Mouse (Mus musculus) forelimb bud, embryonic 11.5 days (tissue): Measurements from ENCODE around the gene Ptrh2.

Experiments used
- DNase-seq: peaks from one replicate; pipeline ENCODE4 v3.0.0-alpha.2; 2012; ENCODE audit warnings: low read depth, low spot score

The Ptrh2 gene

DNA sequence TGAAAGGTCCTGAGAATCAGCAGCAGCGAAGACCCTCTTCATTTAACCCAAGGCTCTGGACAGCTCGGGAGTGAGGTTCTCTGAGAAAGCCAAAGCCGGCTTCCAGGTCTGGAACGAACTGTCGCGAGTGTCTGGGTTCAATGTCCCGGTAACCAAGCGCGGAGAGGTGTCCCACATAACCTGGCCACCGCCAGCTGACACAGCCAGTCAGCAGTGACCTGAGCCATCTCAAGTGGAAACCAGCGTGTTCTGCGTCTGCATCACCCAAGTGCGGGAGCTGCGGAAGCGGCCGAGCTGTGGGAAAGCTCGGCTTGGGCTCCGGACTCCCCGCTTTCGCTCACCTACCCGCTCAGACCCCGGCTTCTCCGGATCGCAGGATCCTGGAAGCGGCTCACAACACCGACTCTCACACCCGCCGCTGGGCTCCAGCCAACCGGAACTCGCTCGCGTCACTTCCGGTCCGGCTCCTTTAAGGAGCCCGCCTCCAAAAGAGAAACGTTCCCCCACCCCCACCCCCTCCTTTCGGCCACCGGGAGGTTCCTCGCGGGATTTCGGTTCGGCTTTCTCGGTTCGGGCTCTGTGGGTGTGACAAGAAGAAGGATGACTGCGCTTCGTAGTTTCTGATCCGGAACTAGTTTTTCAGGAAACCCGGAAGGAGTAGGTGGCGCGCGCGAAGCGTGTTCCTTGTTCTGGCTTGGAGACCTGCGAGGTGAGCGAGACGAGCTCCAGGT, at the start of gene Ptrh2, which contains the start of gene Vmp1:
TSS of gene Ptrh2 (plus strand) at position 591 of the 731 bp plus-strand sequence.
TSS of gene Vmp1 (minus strand) at position 442 of the 731 bp plus-strand sequence.
- DNase-seq = peak; percentile 96

DNA sequence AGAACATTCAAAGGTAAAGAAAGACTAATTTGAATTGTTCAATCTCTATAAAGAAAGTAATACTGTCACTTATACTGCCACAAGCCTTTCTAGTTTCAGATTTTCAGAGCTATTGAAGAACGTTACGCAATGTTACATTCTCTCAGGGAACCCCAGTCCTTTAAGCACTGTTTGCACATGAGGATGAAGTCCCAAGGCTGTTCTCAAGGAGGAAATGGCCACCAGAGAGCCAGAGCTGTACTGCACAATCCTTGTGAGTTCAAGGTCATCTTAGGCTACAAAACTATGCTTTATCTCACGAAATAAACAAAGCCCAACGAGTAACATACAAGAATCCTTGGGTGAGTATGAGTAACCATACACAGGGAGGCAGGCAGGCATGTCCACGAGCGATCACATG, 49.4 kb upstream of the Ptrh2 start:
- DNase-seq = no peak

DNA sequence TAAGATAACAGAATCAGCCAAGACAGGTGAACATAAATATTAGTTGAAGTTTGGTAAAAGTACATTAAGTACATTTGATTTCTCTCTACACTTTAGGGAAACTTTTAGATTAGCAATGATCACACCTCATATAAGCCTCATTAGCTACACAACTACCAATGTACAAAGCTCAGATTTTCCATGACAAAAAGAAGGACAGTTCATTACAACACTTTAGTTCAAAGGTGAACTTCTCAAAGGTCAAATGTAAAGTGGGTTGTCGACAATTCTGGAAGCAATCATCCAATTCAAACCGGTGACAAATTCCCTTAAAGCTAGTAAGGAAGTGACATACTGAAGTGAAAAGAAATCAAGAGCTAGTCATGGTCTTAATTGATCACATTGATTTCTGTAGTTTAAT, 46.1 kb upstream of the Ptrh2 start:
- no peak for DNase-seq

DNA sequence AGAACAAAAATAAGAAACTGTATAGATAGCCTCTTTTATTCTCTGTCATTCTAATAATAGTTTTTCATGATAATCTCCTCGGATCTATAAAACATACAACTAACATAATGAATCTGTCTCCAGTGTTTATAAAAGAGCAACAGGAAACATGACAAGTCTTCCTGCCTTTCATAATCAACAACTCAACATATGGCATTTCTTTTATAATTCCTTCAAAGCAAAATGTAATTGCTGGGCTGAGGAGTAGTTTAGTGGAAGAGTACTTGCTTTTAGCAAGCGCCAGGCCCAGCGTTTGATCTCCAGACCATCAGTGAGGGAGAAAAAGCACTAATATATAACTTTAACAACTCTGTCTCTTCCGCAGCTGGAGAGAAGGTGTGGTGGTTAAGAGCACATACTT, 42.1 kb upstream of the Ptrh2 start:
- DNase-seq = no peak

DNA sequence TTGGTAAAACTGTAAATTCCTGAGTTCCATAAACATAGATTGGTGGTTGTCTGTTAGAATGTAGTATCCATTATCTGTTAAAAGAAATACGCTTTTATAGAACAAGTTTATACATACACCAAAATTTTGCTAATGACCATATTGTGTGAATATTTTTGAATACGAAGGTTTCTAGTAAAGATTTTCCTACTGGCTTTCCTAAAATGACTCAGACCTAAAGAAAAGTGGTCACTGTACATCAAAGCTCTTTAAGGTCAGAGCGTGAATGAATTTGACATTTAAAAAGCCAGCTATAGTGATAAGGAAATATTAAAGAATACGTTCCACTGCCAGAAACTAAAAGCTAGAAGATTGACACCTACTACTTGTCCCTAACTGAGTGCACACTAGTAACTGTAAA, 39.2 kb upstream of the Ptrh2 start:
- DNase-seq = no peak

DNA sequence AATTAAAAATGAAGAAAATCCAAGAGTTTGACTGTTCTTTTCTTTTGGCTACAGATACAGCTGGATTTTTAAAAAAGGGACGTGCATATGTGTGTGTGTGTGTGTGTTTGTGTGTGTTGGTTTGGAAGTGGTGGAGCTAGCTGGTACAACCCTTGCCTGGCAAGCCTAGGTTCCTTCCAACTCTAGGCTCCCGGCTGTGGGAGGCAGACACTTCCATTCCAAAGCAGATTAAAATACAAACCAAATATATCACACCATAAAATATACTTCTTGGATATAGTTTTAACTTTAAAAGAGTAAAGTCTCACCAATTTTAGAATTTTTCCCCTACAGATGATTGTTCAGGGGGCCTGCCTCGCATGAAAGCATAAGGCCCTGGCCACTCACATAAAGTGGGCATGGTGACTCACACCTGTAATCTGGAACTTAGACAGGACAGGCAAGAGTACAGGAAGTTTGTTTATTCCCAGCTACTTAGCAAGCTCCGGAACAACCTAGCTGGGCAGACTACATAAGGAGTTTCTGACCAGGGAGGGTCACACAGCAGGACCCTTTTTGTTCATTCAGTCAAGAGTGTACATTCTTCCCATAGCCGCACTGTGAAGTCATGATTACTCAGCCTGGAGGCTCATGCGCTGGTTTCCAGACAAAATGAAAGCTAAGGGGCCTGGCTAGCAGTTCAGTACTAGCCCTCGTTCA, 37.5 kb upstream of the Ptrh2 start:
- DNase-seq = peak; percentile 16

DNA sequence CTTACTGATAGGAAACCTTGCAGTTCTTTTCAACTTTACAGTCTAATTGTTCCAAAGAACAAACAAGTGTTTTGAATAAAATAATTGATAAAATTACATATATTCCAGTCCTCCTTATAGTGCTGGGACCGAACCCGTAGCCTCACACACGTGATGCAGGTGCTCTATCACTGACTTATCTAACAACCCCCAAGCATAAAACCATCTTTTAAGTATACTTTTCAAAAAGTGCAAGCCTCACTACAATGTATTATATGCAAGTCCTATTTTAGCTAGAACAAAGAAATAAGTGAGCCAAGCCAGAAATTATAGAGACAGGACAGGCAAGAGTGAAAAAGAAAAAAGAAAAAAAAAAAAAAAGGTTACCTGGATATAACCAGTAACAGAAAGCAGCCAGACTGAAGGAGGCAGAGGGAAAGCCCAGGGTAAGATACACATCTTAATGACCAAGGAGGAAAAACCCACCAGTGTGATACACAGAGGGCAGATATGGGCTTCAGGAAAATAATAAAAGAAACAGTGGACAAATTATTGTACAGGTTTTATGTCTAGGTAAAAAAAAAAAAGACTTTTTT, 36.8 kb upstream of the Ptrh2 start:
- no peak for DNase-seq

DNA sequence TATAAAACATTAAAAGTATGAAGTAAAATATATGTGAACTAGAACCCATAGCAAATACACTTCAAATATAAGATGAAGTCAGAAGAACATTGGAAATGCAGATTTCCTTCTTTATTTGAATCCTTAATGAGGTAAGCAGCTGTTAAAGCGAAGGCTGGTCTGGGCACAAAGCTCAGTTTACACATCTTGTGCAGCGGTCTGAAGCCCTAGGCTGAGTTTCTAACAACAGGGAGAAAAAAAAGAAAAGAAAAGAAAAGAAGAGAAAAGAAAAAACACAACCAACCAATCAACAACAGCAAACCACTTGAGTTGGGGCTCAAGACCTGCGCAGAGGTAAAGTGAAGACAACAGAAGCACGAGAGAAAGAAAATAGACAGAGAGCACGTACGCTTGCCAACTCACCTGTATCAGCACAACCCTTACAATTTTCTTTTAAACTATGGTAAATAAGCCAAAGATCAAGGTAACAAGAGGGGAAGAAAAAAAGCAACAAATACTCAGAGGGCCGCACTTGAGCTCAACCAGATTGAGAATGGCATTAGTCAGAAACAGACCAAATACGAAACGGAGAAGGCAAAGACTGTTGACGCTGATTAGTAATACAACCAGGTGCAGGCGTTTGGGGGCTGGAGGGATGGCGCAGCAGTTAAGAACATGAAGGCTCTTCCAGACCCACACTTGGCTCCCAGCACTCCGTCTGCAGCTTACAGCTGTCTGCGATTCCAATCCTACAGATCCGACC, 35.9 kb upstream of the Ptrh2 start:
- DNase-seq = no peak

DNA sequence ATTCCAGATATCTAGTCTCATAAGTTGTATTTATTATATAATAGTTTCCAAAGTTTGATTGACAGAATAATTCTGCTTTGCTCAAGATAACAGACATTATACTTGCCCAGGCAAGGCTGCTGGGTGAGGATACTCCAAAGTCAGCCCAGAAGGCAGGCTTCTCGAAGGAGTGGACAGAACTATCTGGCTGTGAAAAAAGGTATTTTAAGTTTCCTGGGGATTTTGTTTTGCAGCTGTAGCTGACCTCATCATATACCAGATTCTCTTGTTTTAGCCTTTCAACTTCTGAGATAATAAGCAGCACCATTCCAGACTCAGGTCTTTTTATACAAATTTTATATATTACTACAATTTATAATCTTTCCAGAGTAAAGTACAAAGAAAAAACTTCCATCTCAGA, 34.2 kb upstream of the Ptrh2 start:
- no peak for DNase-seq

DNA sequence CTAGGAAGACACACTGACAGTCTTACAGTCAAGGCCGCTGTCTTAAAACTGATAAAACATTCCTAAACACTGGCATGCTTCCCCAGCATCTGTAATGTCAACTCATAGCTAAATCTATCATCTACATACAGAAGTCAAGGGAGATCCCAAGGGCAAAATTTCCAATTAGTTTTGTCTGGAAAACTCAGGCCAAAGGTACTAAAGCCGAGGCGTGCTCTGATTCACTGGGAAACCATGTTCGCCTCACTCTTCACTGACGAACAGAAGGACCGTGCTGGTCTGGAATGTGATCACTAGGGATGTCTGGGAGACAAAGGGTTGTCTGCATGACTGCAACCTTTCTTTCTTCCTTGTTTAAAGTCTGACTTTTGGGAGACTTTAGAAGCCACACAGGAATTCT, 33.1 kb upstream of the Ptrh2 start:
- DNase-seq = no peak

DNA sequence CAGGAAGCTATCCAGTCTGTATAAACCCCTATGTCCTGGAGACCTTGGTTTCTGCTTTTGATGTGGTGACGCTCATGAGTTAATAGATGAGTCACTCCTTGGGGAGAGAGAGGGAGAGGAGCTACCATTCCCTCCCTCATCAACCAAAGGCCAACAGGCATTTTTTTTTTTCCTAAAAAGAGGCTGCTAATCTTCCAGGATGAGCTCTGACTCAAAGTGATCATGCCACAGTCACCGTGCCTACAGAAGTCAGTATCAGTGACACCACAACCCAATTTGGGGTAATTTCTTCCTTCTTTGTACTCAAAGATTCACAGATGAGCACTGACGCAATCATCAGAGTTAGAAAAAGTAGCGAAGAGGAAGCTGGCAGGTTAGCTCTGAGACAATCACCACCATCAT, 31.2 kb upstream of the Ptrh2 start:
- no peak for DNase-seq

DNA sequence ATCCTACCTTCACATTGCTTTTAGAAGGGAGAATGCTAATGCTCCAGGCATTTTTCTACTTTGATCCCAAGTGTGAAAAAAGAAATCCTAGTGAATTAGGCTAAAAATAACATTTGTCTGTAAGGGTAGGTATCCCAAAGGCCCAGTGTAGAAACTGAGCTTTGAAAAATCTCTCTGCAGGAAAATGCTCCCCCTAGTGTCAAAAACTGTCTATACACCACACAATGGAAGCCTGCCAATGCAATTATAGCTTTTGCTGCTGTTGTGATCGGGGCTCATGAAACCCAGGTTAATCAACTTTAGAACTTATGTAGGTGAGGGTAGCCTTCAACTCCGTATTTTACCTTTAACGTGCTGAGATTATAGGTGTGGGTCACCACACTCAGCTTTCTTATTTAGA, 30.3 kb upstream of the Ptrh2 start:
- peak; percentile 54 for DNase-seq

DNA sequence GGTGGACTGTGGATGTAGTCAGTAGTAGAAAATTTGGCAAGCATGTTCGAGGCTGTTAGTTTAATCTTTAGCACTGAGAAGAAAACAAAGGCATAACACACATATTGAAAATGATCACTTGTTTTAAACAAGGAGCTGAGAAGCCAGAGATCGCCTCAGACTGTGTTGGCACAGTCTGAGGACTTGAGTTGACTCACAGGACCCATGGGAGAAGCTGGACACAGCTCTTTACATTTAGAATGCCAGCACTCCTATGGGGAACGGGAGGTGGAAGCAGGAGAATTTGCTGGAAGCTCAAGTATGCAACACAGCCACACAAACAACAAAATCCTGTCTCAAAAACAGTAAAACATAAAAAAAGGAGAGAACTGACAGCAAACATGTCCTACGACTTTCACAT, 29.7 kb upstream of the Ptrh2 start:
- no peak for DNase-seq

DNA sequence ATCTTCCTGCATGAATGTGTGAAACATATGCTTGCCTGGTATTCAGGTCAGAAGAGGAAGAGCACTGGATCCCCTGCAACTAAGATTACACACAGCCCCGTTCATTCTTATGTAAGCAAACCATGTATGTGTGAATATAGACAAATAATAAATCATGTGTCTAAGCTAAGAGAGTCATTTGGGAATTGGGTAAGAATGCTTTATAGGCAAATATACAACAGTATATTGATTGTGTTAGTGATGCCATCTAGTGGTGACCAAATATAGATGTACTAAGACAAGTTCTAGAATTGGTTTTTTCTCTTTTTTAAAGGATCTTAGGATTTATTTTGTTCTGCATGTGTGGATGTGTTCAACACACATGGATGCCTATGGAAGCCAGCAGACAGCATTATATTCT, 28.1 kb upstream of the Ptrh2 start:
- DNase-seq = peak; percentile 24

DNA sequence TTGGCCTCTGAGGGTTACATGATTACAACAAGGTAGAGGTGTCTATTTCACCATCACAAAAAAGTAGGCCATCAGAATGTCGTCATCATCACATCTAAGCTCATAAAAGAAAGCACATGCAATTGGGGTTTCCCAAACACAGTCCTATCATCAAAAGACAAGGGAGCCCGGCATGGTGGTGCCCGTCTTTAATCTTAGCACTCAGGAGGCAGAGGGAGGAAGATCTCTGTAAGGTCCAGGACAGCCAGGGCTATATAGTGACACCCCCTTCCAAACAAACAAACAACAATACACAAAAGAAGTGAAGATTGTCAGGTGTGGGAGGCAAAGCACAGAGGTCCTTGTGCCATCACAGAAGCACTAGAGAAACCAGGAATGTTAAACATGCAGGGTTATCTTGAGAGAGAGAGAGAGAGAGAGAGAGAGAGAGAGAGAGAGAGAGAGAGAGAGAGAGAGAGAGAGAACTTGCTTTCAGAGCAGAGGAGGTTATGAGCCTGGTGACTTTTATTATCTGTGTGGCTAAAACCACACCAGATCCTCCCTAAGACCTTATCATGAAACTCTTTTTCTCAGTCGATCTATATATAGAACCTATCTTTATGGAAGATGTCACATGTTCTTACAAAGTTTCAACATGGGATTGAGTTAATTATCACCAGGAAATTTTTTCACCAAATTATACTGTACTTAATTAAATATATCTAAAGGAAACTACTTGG, 26.8 kb upstream of the Ptrh2 start:
- DNase-seq = no peak

DNA sequence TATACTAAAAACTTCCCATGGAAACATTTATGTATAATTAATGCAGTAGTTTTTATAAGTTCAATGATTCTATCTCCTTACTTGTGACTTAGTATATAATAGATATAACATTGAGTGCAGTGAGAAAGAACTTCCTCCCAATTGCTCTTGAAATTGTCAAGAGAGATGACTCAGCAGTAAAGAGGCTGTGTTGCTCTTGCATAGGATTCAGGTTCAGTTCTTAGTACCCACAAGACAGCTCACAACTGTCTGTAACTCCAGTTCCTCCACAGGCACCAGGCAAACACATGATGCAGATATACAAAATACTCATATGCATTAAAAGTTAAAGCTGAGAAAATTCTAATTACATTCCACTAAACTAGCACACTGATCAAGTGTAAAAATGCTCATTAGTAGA, 25.9 kb upstream of the Ptrh2 start:
- DNase-seq = no peak

DNA sequence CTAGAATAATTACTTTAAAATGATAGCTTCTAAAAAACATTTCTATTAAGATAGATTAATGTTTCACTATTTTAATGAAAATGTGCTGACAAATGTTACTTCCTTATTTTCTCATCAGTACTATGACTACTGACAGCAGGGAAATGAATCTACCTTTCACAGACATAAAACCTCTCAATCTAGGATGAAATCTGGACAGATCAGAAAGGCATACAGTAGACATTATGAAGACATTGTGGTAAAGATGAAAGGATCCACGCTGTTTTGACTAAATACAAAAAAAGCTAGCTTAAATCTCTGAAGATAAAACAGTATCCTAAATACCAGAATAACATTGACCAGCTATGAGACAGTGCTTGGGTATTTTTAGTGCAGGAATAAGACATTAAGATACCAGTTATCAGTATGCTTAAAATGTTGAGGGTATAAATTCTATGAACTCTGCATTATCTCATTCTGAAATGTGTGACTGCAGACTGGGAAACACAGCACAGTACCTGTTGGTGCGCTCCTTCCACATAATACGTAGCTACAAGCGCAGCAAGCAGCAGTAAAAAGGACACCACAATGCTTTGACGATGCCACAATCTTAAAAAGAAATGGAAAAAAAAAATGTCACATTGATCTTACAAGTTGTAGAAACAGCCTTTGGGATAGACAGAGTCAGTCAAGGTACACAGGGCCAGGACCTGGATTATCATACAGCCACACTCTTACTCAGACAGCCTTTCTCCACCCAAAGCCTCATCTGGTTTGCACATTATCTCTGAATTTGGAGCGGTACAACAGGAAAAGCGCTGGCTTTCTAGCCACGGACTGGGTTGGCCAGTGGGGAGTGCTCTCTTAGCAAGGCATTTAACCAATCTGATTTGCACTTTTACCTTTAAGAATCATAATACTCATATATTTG, 20.5 kb upstream of the Ptrh2 start:
- no peak for DNase-seq

DNA sequence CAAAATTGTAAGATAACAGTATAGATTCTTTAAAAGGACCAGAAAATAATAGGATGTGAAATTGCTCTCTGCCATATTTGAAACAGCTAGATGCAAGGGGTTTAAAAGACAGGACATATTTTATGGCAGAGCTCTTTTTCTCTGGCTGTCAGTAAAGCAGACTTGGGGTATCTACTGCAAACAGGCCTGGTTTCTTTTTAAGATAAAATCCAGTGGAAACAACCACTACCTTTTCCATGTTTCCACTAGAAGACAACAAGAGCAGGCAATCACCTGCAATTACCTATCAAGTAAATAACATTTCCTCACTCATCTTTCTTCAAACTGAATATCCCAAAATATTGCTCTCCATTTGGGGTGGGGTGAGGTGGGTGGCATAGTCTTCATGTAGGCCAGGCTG, 19.8 kb upstream of the Ptrh2 start:
- DNase-seq = no peak

DNA sequence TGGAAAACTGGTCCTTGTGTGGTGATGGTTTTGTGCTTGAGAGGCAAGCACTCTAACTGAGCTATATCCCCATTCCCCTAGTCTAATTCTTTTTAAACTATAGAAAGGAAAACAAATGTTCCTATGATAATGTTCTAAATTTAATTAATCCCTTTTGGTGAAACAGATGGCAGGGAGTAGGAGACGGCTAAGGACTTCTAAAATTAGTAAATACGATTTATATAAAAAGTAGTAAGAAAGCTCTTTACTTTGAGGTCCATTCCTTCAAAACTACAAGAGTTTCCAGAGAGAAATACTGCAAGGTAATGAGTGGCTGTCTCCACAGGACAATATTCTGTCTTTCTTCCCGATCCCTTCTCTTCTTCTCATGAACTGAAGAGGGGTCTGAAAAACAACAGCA, 19.4 kb upstream of the Ptrh2 start:
- DNase-seq = no peak

DNA sequence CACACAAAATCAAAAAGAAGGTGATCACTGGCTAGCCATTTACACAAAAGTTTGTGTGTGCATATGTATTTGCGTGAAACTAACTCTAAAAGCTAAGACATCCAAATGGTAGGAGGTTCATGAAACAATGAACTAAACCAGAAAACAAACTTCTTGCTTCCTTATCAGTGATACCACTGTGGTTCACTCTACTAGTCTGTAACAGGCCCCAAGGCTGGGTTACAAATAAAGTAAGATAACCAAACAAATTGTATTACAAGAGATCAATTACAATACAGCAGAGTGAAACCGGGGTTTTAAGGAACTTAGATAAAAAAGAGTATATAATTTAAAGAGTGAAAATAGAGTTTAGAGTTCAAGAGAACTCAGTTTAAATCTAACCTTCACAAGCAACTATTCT, 16.2 kb upstream of the Ptrh2 start:
- no peak for DNase-seq

DNA sequence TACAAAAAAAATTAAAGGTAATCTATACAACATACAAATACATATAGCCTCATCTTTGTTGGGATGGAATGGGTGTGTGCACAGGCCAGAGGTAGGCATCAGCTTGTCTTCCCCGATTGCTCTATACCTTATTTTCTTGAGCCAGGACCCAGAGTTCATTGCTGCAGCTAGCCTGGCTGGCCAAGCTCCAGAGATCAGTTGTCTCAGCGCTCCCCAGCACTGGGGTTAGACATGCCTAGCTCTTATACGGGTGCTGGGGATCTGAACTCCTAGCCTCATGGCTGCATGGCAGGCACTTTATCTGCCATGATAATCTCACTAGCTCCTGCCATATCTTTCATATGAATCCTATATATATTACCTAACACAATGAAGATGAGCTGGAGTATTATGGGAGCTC, 15.6 kb upstream of the Ptrh2 start:
- DNase-seq = no peak
